Mouse (Mus musculus) stomach, embryonic 14.5 days (tissue): ENCODE data around the gene 4930518I15Rik. TPM values are rescaled to one million over a fixed set of nuclear protein-coding genes. Genes with fewer than 3 reads are reported as not detected.

Source experiments
- ATAC-seq: fragments of 200-750 bp; cut with Nextera tagmentation; 2 replicates; pipeline ENCODE4 v1.8.0; 2017; ENCODE audit warnings: low read depth, moderate TSS enrichment; ENCODE audit not compliant: insufficient number of reproducible peaks, insufficient read depth, low FRiP score
- H3K27ac ChIP-seq: fragments of 300-500 bp; sonication (generic); 2 replicates; pipeline ENCODE4 v1.5.1; 2014; ENCODE audit warnings: mild to moderate bottlenecking, low read length, moderate library complexity, mixed read lengths
- H3K27me3 ChIP-seq: fragments of 300-500 bp; sonication (generic); 2 replicates; pipeline ENCODE4 v1.6.1; 2014; ENCODE audit warnings: low read length, control low read depth, mixed read lengths; ENCODE audit not compliant: control insufficient read depth, insufficient read depth
- H3K36me3 ChIP-seq: fragments of 300-500 bp; sonication (generic); 2 replicates; pipeline ENCODE4 v1.6.1; 2014; ENCODE audit warnings: mild to moderate bottlenecking, control low read depth, low read length, moderate library complexity, mixed read lengths; ENCODE audit not compliant: control insufficient read depth, insufficient read depth
- H3K4me1 ChIP-seq: fragments of 300-500 bp; sonication (generic); 2 replicates; pipeline ENCODE4 v1.6.1; 2014; ENCODE audit warnings: low read length, control low read depth, mixed read lengths; ENCODE audit not compliant: control insufficient read depth, insufficient read depth
- H3K4me2 ChIP-seq: fragments of 300-500 bp; sonication (generic); replicated peaks from 2 replicates; pipeline ENCODE4 v1.6.1; 2014; ENCODE audit warnings: low read depth, low read length, control low read depth
- H3K4me3 ChIP-seq: fragments of 300-500 bp; sonication (generic); 2 replicates; pipeline ENCODE4 v1.5.1; 2014; ENCODE audit warnings: low read depth, low read length, control low read depth
- H3K9ac ChIP-seq: fragments of 300-500 bp; sonication (generic); replicated peaks from 2 replicates; pipeline ENCODE4 v1.6.1; 2014; ENCODE audit warnings: low read depth, mild to moderate bottlenecking, control low read depth, low read length, moderate library complexity, mixed read lengths
- H3K9me3 ChIP-seq: fragments of 300-500 bp; sonication (generic); 2 replicates; pipeline ENCODE4 v1.6.1; 2016; ENCODE audit warnings: low read depth, low read length, control low read depth; ENCODE audit not compliant: control insufficient read depth
- WGBS: fragments of 180-500 bp; shearing (Covaris S2); extraction: QIAGEN DNeasy Blood & Tissue Kit; methylation state at CpG from one replicate; pipeline ENCODE4 v1.1.7; 2014; 5-methylcytosine and 5-hydroxymethylcytosine counted together
- polyA plus RNA-seq: library from polyadenylated mRNA; unstranded; fragments of >200 nt; fragmentation: Nextera tagmentation; extraction: Ambion mirVana; gene quantifications from 2 replicates; pipeline ENCODE4 v1.2.1, GENCODE M21; 2014

4930518I15Rik gene
- polyA plus RNA-seq, 1 experiment from 2014 or later, result 9.1 TPM

GRCm38 (mm10) chr2:156870519-156870918, 12.8 kb upstream of the 4930518I15Rik start:
- Histone ChIP-seq H3K27ac (no peak overlapping the region), H3K36me3 (peaks cover 52% of the 10 kb centered on the region), H3K4me3 (no peak overlapping the region), H3K9ac (no peak overlapping the region), H3K4me2 (no peak overlapping the region), H3K4me1 (no peaks in the 10 kb centered on the region), H3K9me3 (no peaks in the 10 kb centered on the region), H3K27me3 (no peaks in the 10 kb centered on the region)
- WGBS, result 47% methylated on average over 6 of the region's 6 CpGs
- no peak for ATAC-seq

GRCm38 (mm10) chr2:156869554-156869953, 11.8 kb upstream of the 4930518I15Rik start:
- 91% methylated on average over 7 of the region's 7 CpGs for WGBS
- H3K4me1 ChIP-seq, result peaks cover 2% of the 10 kb centered on the region
- ATAC-seq, result no peak
- H3K36me3 ChIP-seq, result peaks cover 52% of the 10 kb centered on the region
- no peak overlapping the region for H3K27ac ChIP-seq
- no peak overlapping the region for H3K4me3 ChIP-seq
- no peaks in the 10 kb centered on the region for H3K27me3 ChIP-seq
- no peak overlapping the region for H3K4me2 ChIP-seq
- H3K9me3 ChIP-seq, result no peaks in the 10 kb centered on the region
- no peak overlapping the region for H3K9ac ChIP-seq

- Histone ChIP-seq H3K4me2 (no peak overlapping the region), H3K4me3 (no peak overlapping the region), H3K27ac (no peak overlapping the region), H3K36me3 (peaks cover 46% of the 10 kb centered on the region), H3K9me3 (no peaks in the 10 kb centered on the region), H3K9ac (no peak overlapping the region), H3K27me3 (no peaks in the 10 kb centered on the region), H3K4me1 (peaks cover 7% of the 10 kb centered on the region)
- 86% methylated on average over 8 of the region's 8 CpGs for WGBS
- no peak for ATAC-seq
Measured at GRCm38 (mm10) chr2:156868994-156869393, 11.2 kb upstream of the 4930518I15Rik start.

GRCm38 (mm10) chr2:156864481-156864880, 6.7 kb upstream of the 4930518I15Rik start:
- Histone ChIP-seq H3K4me3 (peak overlapping the region; percentile 99; the same call in 1 of the 2 replicates), H3K9ac (no peak overlapping the region; the same call in 1 of the 2 replicates)
- no peak for ATAC-seq

GRCm38 (mm10) chr2:156863487-156864160, 5.9 kb upstream of the 4930518I15Rik start:
- H3K4me1 ChIP-seq, result peaks cover 15% of the 10 kb centered on the region
- peak overlapping the region; percentile 99 for H3K4me3 ChIP-seq
- no peak; the same call in 1 of the 2 replicates for ATAC-seq
- H3K9me3 ChIP-seq, result no peaks in the 10 kb centered on the region
- peak overlapping the region; percentile 77 for H3K27ac ChIP-seq
- peak overlapping the region; percentile 85 for H3K9ac ChIP-seq
- H3K36me3 ChIP-seq, result peaks cover 14% of the 10 kb centered on the region
- no peaks in the 10 kb centered on the region for H3K27me3 ChIP-seq
- 2% methylated on average over 28 of the region's 28 CpGs for WGBS
- H3K4me2 ChIP-seq, result peak overlapping the region; percentile 91

More at GRCm38 (mm10) chr2:156864481-156864880, 6.7 kb upstream of the 4930518I15Rik start:
- H3K27ac ChIP-seq, result peak overlapping the region; percentile 77; the same call in 1 of the 2 replicates
- no peaks in the 10 kb centered on the region for H3K27me3 ChIP-seq
- H3K4me2 ChIP-seq, result peak overlapping the region; percentile 91
- peaks cover 14% of the 10 kb centered on the region for H3K36me3 ChIP-seq
- WGBS, result 75% methylated on average over 3 of the region's 3 CpGs
- peaks cover 15% of the 10 kb centered on the region for H3K4me1 ChIP-seq
- H3K9me3 ChIP-seq, result no peaks in the 10 kb centered on the region

- Histone ChIP-seq H3K27ac (peak within 1 kb of the TSS; percentile 94), H3K9ac (peak within 1 kb of the TSS; percentile 85), H3K4me3 (peak within 1 kb of the TSS; percentile 99), H3K36me3 (peaks cover 14% of the 10 kb centered on the region), H3K4me2 (peak within 1 kb of the TSS; percentile 91), H3K4me1 (peaks cover 19% of the 10 kb centered on the region), H3K27me3 (no peaks in the 10 kb centered on the region), H3K9me3 (no peaks in the 10 kb centered on the region)
- WGBS, result under 1% methylated on average over 90 of the region's 98 CpGs
- ATAC-seq, result peak; percentile 95
Measured at GRCm38 (mm10) chr2:156862772-156863486, 5.2 kb upstream of the 4930518I15Rik start, which contains the start of gene Rab5if. Rab5if (plus strand) TSS chr2:156863128.

GRCm38 (mm10) chr2:156862041-156862717, 4.4 kb upstream of the 4930518I15Rik start:
- peak overlapping the region; percentile 94 for H3K27ac ChIP-seq
- H3K4me3 ChIP-seq, result peak overlapping the region; percentile 99
- H3K9ac ChIP-seq, result peak overlapping the region; percentile 85
- peak overlapping the region; percentile 90 for H3K4me2 ChIP-seq
- WGBS, result under 1% methylated on average over 19 of the region's 19 CpGs
- H3K27me3 ChIP-seq, result no peaks in the 10 kb centered on the region
- ATAC-seq, result no peak
- peaks cover 19% of the 10 kb centered on the region for H3K4me1 ChIP-seq
- H3K36me3 ChIP-seq, result peaks cover 14% of the 10 kb centered on the region
- H3K9me3 ChIP-seq, result no peaks in the 10 kb centered on the region

GRCm38 (mm10) chr2:156858671-156859070, 925 bp upstream of the 4930518I15Rik start:
- H3K4me2 ChIP-seq, result no peak overlapping the region
- H3K27ac ChIP-seq, result peak overlapping the region; percentile 78
- no peak overlapping the region for H3K9ac ChIP-seq
- WGBS, result 47% methylated on average over 7 of the region's 7 CpGs
- no peak overlapping the region for H3K4me3 ChIP-seq
- no peaks in the 10 kb centered on the region for H3K9me3 ChIP-seq
- peaks cover 9% of the 10 kb centered on the region for H3K36me3 ChIP-seq
- H3K27me3 ChIP-seq, result no peaks in the 10 kb centered on the region
- no peak for ATAC-seq
- H3K4me1 ChIP-seq, result peaks cover 9% of the 10 kb centered on the region
